Mouse (Mus musculus) CH12.LX (cell line): Measurements from ENCODE around the gene Hmga2.

Source experiments
- CTCF ChIP-seq, 2 experiments: IDR thresholded peaks in 1 of 2; conservative IDR thresholded peaks in 1 of 2; 2 replicates each; pipeline ENCODE4 v1.5.1; 2011 to 2012; ENCODE audit warnings: low read depth in 2 of 2, low read length in 2 of 2, improper control_type of control experiment in 1 of 2, inconsistent platforms in 1 of 2, mild to moderate bottlenecking in 1 of 2, moderate library complexity in 1 of 2
- E2F4 ChIP-seq: IDR thresholded peaks from 2 replicates; pipeline ENCODE4 v1.6.1; 2011; ENCODE audit warnings: low read depth, low read length, improper control_type of control experiment; ENCODE audit not compliant: insufficient replicate concordance
- NELFE ChIP-seq: IDR thresholded peaks from 2 replicates; pipeline ENCODE4 v1.6.1; 2011; ENCODE audit warnings: low read depth, low read length, improper control_type of control experiment
- POLR2A ChIP-seq: IDR thresholded peaks from 2 replicates; pipeline ENCODE4 v1.6.1; 2011; ENCODE audit warnings: low read depth, mild to moderate bottlenecking, improper control_type of control experiment, low read length
- RAD21 ChIP-seq: IDR thresholded peaks from 2 replicates; pipeline ENCODE4 v1.6.1; 2011; ENCODE audit warnings: low read depth, mild to moderate bottlenecking, low read length, improper control_type of control experiment, moderate library complexity
- ZC3H11A ChIP-seq: IDR thresholded peaks from 2 replicates; pipeline ENCODE4 v1.6.1; 2012; ENCODE audit warnings: low read depth, mild to moderate bottlenecking, inconsistent platforms, low read length, improper control_type of control experiment
- ZMIZ1 ChIP-seq: IDR thresholded peaks from 2 replicates; pipeline ENCODE4 v1.6.1; 2012; ENCODE audit warnings: low read depth, mild to moderate bottlenecking, inconsistent platforms, low read length, improper control_type of control experiment
- ZNF384 ChIP-seq: IDR thresholded peaks from 2 replicates; pipeline ENCODE4 v1.6.1; 2012; ENCODE audit warnings: low read depth, low read length, improper control_type of control experiment, inconsistent platforms

DNA sequence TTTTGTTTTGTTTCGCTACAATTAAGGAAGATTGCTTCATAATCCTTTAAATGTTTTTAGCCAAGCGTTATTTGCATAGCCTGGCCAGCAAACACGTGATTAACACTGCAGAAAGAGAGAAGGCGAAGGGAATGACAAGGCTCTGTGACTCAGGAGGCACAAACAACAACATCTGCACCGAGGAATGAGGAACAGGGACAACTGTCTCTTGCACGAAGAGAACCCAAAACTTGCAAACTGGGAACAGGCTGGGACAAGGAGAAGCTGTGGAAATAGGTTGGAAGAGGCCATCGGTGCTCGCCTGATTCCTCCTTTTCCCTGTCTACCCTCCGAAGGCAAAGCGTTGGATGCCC is 47.1 kb downstream of the Hmga2 start:
- TF ChIP-seq CTCF (conservative IDR thresholded peaks at IDR 0.05 in 1 of 2, IDR thresholded peaks at IDR 0.05 in 1 of 2; ENCODE audit: low read depth in 2 of 2, low read length in 2 of 2) (no peak), ZC3H11A (no peak), ZNF384 (no peak), RAD21 (no peak), ZMIZ1 (no peak), POLR2A (no peak), E2F4 (no peak), NELFE (no peak)
